Mouse (Mus musculus): ENCODE measurements around the gene Hmgcl.
"Not testable (repeated sequence)": the region's sequence is repeated elsewhere in the genome, so short reads cannot be mapped to it uniquely, and the experiment has no call there.

Hmgcl gene

DNA sequence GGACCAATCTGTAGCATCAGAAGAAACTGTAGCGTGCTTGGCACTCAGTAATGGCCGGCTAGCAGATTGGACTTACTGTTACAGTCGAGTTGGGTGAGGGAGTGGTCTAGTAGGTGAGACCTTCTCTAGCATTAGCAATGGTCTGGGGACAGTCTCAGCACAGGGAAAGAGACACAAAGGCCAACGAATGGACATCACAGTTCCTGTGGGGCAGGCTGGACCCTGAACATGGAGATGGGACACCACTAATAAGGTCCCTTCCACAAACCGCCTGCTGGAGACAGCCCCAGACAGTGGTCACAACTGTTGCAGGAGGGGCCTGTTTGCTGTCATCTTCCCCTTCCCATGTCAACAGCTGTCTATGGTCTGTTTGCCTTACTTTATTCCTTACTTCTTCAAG lies 15.5 kb downstream of the Hmgcl start:
- no peak for DNase-seq (ENCODE audit: low spot score)

GRCm38 (mm10) chr4:135962198-135962597 lies 15.9 kb downstream of the Hmgcl start:
- DNase-seq (ENCODE audit: low spot score) = no peak

- no peak for DNase-seq (ENCODE audit: low spot score)
Observed at GRCm38 (mm10) chr4:135962946-135963345, 16.7 kb downstream of the Hmgcl start.

DNA sequence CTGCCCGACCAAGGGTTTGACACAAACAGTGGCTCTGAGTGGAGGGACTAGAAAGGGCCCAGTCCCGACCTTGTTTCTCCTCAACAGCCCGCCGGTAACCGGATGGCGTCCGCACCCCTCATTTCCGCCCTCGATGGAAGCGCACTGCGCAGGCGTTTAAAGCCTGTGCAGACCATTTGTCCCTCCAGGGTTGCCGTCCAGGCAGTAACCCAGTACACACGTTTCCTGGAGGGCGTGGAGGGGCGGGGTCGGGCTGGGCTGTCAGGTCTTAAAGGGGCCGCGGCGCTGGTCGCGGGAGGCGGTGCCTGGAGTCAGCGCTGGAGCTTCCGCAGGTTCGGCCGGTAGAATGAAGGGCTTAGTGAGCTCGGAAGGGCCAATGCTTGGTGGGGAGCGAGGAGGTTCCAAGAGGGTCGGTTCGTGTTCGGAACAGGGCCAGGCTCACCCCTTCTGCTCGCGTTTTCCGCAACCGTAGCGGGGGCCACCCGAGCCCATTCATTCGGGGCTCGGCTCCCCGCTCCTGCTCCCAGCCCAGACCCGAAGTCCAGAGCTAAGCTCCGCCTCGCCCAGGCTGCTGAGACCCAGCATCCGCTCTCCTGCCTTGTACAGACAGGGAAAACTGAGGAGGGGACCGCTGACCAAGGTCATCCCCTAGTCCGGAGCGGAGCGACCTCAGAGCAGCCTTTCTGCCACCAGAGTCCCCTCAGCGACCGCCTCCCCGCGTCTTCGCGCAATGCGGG lies 17.4 kb downstream of the Hmgcl start, which contains the start of gene Gale:
Gale (plus strand) TSS at position 271 of the 737 bp plus-strand sequence.
- peak; percentile 98 for DNase-seq (ENCODE audit: low spot score)

- no peak for DNase-seq (ENCODE audit: low spot score)
Observed at GRCm38 (mm10) chr4:135964426-135964825, 18.2 kb downstream of the Hmgcl start.

- DNase-seq (ENCODE audit: low spot score) = no peak
Observed at GRCm38 (mm10) chr4:135965113-135965512, 18.9 kb downstream of the Hmgcl start.

DNA sequence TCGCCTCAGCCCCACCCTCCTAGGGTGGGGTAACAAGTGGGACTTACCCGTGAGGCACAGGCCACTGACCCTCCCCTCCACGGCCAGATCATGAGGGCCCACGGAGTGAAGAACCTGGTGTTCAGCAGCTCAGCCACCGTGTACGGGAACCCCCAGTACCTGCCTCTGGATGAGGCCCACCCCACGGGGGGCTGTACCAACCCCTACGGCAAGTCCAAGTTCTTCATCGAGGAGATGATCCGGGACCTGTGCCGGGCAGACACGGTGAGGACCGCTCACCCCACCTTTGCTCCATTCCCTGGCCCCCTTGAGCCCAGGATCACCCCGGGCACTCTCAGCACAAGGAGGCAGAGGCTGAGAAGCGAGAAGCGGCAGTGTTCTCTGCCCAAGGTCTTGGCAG lies 20.0 kb downstream of the Hmgcl start:
- no peak for DNase-seq (ENCODE audit: low spot score)

DNA sequence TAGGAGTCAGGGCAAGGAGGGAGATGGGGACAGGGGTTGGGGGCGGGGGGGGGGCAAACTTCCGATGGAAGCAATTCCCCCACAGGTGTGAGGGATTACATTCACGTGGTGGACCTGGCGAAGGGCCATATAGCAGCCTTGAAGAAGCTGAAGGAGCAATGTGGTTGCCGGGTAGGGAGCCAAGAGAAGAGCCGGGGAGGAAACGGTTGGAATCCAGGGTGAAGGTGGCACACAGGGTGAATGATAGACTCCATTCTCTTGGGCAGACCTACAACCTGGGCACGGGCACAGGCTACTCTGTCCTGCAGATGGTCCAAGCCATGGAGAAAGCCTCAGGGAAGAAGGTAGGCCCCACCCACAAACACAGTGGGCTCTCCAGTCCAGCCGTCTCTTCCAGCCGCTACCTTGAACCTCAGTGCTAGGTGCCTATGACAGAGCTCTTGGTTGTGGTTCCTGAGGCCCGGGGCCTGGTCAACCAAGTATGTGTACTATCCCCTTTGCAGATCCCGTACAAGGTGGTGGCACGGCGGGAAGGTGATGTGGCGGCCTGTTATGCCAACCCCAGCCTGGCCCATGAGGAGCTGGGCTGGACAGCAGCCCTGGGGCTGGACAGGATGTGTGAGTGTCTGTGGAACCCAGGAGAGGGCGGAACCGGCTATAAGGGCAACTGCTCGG lies 21.0 kb downstream of the Hmgcl start:
- DNase-seq (ENCODE audit: low spot score) = no peak

GRCm38 (mm10) chr4:135968271-135968869 lies 22.1 kb downstream of the Hmgcl start:
- no peak for DNase-seq (ENCODE audit: low spot score)

GRCm38 (mm10) chr4:135969070-135969750 lies 23.0 kb downstream of the Hmgcl start:
- DNase-seq (ENCODE audit: low spot score) = no peak

DNA sequence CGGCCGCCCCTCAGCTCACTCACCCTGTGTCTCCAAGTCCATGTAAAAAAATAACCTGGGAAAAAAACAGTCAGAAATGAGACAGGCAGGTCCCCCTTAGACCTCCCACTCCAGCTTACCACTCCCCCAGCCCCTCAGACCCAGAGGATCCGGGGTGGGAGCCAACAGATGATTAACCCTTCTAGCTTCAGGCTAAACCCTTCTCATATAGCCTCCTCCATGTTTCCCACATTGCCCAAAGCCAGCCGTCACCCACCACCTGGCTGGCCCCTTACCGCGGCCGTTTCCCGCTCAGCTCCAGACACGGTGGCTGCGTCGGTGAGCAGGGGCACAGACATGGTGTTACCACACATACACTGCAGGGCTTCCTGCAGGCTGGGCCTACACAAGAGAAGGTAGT lies 24.3 kb downstream of the Hmgcl start:
- DNase-seq (ENCODE audit: low spot score) = no peak

DNA sequence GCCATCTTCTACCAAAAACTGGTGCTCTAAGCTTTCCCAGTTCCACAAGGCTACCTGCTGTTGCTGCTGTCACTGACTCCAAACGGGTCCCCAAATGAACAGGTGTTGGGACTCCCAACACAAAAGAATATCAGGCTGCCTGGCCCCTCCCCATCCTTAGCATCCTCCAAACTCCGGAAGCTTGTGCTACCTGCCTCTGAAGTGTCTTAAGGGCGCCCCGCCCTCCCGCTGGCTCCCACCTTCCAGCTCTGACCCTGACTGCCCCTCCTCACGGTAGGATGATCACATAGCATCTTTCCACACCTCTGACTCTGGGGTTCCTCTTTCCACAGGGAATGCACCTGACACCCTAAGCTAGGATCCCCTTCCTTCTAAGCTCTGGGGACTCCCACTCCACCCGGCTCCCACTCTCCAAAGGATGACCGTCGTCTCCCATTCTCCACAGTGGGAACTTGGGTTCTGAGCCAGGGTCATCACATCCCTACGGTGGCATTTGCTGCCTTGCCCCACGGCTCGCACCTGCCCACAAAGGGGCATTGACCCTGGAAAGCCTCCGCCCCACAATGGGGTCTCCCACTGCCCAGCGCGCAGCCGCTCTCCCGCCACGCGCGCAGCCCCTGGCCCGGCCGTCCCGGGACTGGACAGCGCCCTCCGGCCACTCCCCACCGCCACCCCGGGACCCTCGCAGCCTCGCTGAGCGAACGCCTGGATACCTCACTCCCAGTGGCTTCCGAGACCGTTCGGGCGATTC lies 25.7 kb downstream of the Hmgcl start:
- no peak for DNase-seq (ENCODE audit: low spot score)

- peak; percentile 88 for DNase-seq (ENCODE audit: low spot score)
Observed at GRCm38 (mm10) chr4:135972556-135972906, 26.3 kb downstream of the Hmgcl start, which contains the start of gene Lypla2. Gene Lypla2 (minus strand): TSS chr4:135972626.

- DNase-seq (ENCODE audit: low spot score) = no peak
Observed at GRCm38 (mm10) chr4:135972911-135973811, 26.9 kb downstream of the Hmgcl start.

- DNase-seq (ENCODE audit: low spot score) = no peak
Observed at GRCm38 (mm10) chr4:135976146-135976545, 29.9 kb downstream of the Hmgcl start.

- DNase-seq (ENCODE audit: low spot score) = not testable (repeated sequence)
Observed at GRCm38 (mm10) chr4:135980223-135980622, 34.0 kb downstream of the Hmgcl start.

DNA sequence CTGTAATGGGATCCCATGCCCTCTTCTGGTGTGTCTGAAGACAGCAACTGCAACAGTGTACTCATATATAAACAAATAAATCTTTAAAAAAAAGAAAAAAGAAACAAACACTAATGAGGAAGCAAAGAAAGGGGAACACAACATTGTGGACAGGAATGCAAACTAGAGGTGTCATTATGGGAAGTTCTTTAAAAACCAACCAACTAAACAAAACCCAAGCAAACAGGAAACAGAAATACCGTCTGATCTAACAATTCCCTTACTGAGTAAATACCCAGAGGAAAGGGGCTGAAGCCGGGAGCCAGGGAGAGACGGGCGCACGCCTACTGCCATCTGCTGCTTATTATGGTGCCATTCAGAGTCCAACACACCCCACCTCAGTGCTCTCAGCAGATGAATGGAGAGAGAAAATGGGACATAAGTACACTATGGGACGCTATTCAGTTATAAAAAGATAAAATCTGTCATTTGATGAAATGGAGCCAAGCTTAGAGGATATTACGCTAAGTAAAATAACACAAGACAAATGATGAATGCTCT lies 35.3 kb downstream of the Hmgcl start:
- DNase-seq (ENCODE audit: low spot score) = no peak

DNA sequence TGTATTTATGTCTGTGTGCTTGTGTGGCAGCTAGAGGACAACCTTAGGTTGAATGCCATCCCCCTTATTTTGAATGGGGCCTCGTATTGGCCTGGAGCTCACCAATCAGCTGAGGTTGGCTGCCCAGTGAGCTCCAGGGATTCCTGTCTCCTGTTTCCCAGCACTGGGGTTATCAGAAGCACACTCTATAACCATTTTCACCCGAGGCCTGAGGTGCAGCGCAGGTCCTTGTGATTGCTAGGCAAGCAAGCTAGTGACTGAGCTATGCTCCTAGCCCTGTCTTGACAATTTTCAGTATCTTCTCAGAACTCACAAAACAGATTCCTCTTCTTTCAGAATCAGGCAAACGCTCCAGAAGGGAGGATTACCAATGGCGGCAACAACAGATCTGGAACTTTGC lies 38.3 kb downstream of the Hmgcl start:
- no peak for DNase-seq (ENCODE audit: low spot score)

- DNase-seq (ENCODE audit: low spot score) = no peak
Observed at GRCm38 (mm10) chr4:135985193-135985592, 38.9 kb downstream of the Hmgcl start.

- DNase-seq (ENCODE audit: low spot score) = no peak
Observed at GRCm38 (mm10) chr4:135985769-135986168, 39.5 kb downstream of the Hmgcl start.
